Mouse (Mus musculus) telencephalon, adult 2 months (tissue): ENCODE data around the gene Trim54.

Source experiments
- DNase-seq: peaks from one replicate; pipeline ENCODE4 v3.0.0-alpha.2; 2011; ENCODE audit warnings: low read depth, low spot score

Gene Trim54

GRCm38 (mm10) chr5:31181183-31181770 is 64.8 kb downstream of the Trim54 start:
- no peak for DNase-seq

GRCm38 (mm10) chr5:31183678-31184077 is 67.2 kb downstream of the Trim54 start:
- DNase-seq = no peak
